20 mouse cellular contexts compared by ENCODE assay signal in genomic region chr9:29067572-29067971, GRCm38 (mm10).
DNase-seq lines count a peak whose midpoint lies in the region; ATAC-seq and TF ChIP-seq lines count a peak whose summit lies in the region.
"Had no signal": no experiment of that assay in that cellular context is flagged by ENCODE, and none has a peak within 500 bp of the region (broad histone marks: within the 10 kb centered on the region; RNA-seq: fewer than 3 reads in every experiment).

No protein-coding gene starts in this region.

- no peaks in the 10 kb centered on the region for H3K4me1 ChIP-seq in kidney, embryonic 14.5 days (ENCODE audit: control insufficient read depth, insufficient read depth, low read length)
- H3K4me1 ChIP-seq in kidney, embryonic 16.5 days (ENCODE audit: insufficient read depth, low read length) = no peaks in the 10 kb centered on the region
- H3K4me1 ChIP-seq in kidney, adult 2 months (ENCODE audit: control insufficient read depth, insufficient read depth, low read length) = no peaks in the 10 kb centered on the region
- H3K4me1 ChIP-seq: embryonic facial prominence, embryonic 10.5 days; embryonic facial prominence, embryonic 12.5 days had no signal

- no peak overlapping the region for H3K27ac ChIP-seq in kidney, embryonic 14.5 days (ENCODE audit: low read depth, low read length)
- no peak overlapping the region for H3K27ac ChIP-seq in kidney, embryonic 16.5 days (ENCODE audit: low read length)
- no peak overlapping the region for H3K27ac ChIP-seq in kidney, adult 2 months (ENCODE audit: insufficient read depth, low read depth, low read length)
- H3K27ac ChIP-seq: embryonic facial prominence, embryonic 10.5 days; embryonic facial prominence, embryonic 12.5 days; forebrain, embryonic 13.5 days; forebrain, embryonic 15.5 days had no signal

- H3K4me2 ChIP-seq in kidney, embryonic 14.5 days (replicated peaks; ENCODE audit: low read depth, low read length) = no peak overlapping the region
- H3K4me2 ChIP-seq in kidney, embryonic 16.5 days (replicated peaks; ENCODE audit: low read depth, low read length) = no peak overlapping the region
- H3K4me2 ChIP-seq: embryonic facial prominence, embryonic 12.5 days; forebrain, embryonic 13.5 days; forebrain, embryonic 15.5 days had no signal

- DNase-seq in kidney, adult 18-20 months = no peak
- no peak for DNase-seq in kidney, adult 2 months
- DNase-seq in kidney, postnatal 4 days = peak; percentile 6 to 17
- DNase-seq in kidney, adult 9 months = no peak
- no peak for DNase-seq in neural tube, embryonic 10.5 days (ENCODE audit: extremely low spot score, low spot score)
- DNase-seq: adrenal gland, adult 8-10 months; adrenal gland, postnatal 14 days; adrenal gland, postnatal 36 days; cerebellum, adult 11-12 months; cerebellum, adult 2 months; cerebellum, adult 9-10 months; cerebellum, postnatal 10 days; cerebellum, postnatal 25 days had no signal

- H3K9ac ChIP-seq in kidney, embryonic 14.5 days (ENCODE audit: low read depth, low read length) = no peak overlapping the region
- H3K9ac ChIP-seq in kidney, embryonic 16.5 days (replicated peaks; ENCODE audit: low read length) = no peak overlapping the region
- H3K9ac ChIP-seq: embryonic facial prominence, embryonic 12.5 days; forebrain, embryonic 13.5 days; forebrain, embryonic 15.5 days had no signal

- no peak for TF ChIP-seq CTCF in kidney, adult 2 months (conservative IDR thresholded peaks at IDR 0.05; ENCODE audit: insufficient read depth, insufficient read length, low read depth, low read length)

- H3K4me3 ChIP-seq in kidney, embryonic 14.5 days (ENCODE audit: low read length) = no peak overlapping the region
- no peak overlapping the region for H3K4me3 ChIP-seq in kidney, embryonic 16.5 days (ENCODE audit: low read length)
- H3K4me3 ChIP-seq in kidney, adult 2 months (ENCODE audit: insufficient read depth, low read depth, low read length) = no peak overlapping the region
- H3K4me3 ChIP-seq: embryonic facial prominence, embryonic 10.5 days; embryonic facial prominence, embryonic 12.5 days; forebrain, embryonic 13.5 days; forebrain, embryonic 15.5 days had no signal

- no peaks in the 10 kb centered on the region for H3K9me3 ChIP-seq in kidney, embryonic 14.5 days (ENCODE audit: control insufficient read depth, low read length)
- H3K9me3 ChIP-seq in kidney, embryonic 16.5 days (ENCODE audit: low read length) = no peaks in the 10 kb centered on the region
- H3K9me3 ChIP-seq: embryonic facial prominence, embryonic 10.5 days; embryonic facial prominence, embryonic 12.5 days; forebrain, embryonic 13.5 days; forebrain, embryonic 15.5 days had no signal

- no peaks in the 10 kb centered on the region for H3K27me3 ChIP-seq in kidney, embryonic 14.5 days (ENCODE audit: control insufficient read depth, insufficient read depth, low read length)
- no peaks in the 10 kb centered on the region for H3K27me3 ChIP-seq in kidney, embryonic 16.5 days (ENCODE audit: insufficient read depth, low read length)
- H3K27me3 ChIP-seq in kidney, adult 2 months (replicated peaks; ENCODE audit: control insufficient read depth, insufficient read depth, low read length) = no peaks in the 10 kb centered on the region
- H3K27me3 ChIP-seq: embryonic facial prominence, embryonic 12.5 days; forebrain, embryonic 13.5 days; forebrain, embryonic 15.5 days had no signal

- ATAC-seq in kidney, embryonic 14.5 days (ENCODE audit: low FRiP score, low TSS enrichment) = peak; percentile 55; the same call in 1 of the 2 replicates
- peak; percentile 73 for ATAC-seq in kidney, embryonic 16.5 days (ENCODE audit: low FRiP score, low TSS enrichment)
- ATAC-seq: activated CD4-positive, CD25-positive, alpha-beta regulatory T cell, adult 4 months; forebrain, embryonic 13.5 days; forebrain, embryonic 15.5 days had no signal

- no peaks in the 10 kb centered on the region for H3K36me3 ChIP-seq in kidney, embryonic 14.5 days (ENCODE audit: control insufficient read depth, insufficient read depth, low read length)
- H3K36me3 ChIP-seq in kidney, embryonic 16.5 days (ENCODE audit: insufficient read depth, low read length) = no peaks in the 10 kb centered on the region
- H3K36me3 ChIP-seq in kidney, adult 2 months (ENCODE audit: control insufficient read depth, insufficient read depth, low read length) = no peaks in the 10 kb centered on the region
- H3K36me3 ChIP-seq: embryonic facial prominence, embryonic 10.5 days; embryonic facial prominence, embryonic 12.5 days; forebrain, embryonic 15.5 days had no signal

- no peak for TF ChIP-seq POLR2A in kidney, adult 2 months (IDR thresholded peaks at IDR 0.05; ENCODE audit: low read depth, low read length)

- WGBS in kidney, embryonic 14.5 days = 37% methylated on average over 5 of the region's 5 CpGs
- WGBS in kidney, embryonic 16.5 days = 33% methylated on average over 5 of the region's 5 CpGs
- WGBS in kidney, adult 2 months = 31% methylated on average over 5 of the region's 5 CpGs

Comparison
In these comparisons a context has a peak if more than half of its experiments do, and no peak if none do; other contexts are left out.
1. DNase-seq: peak in kidney, postnatal 4 days (2 of 2); none in kidney, adult 18-20 months (single experiment), kidney, adult 2 months (single experiment), kidney, adult 9 months (single experiment) and neural tube, embryonic 10.5 days (single experiment).